In genomic region chr11:70229260-70230010, GRCm38 (mm10) we compare ENCODE assay signal across 8 mouse cellular contexts. TPM values are rescaled to one million over a fixed set of nuclear protein-coding genes. Genes with fewer than 3 reads are reported as not detected.
DNase-seq lines count a peak whose midpoint lies in the region; ATAC-seq and TF ChIP-seq lines count a peak whose summit lies in the region.

TSS of gene Bcl6b (minus strand) at chr11:70229798.

- no peaks in the 10 kb centered on the region for H3K79me2 ChIP-seq in heart, adult 2 months (replicated peaks; ENCODE audit: control insufficient read depth, insufficient read depth, low read length)

- TF ChIP-seq POLR2A in kidney, adult 2 months (IDR thresholded peaks at IDR 0.05; ENCODE audit: low read depth, low read length): no peak
- peak; percentile 83 for TF ChIP-seq POLR2A in heart, adult 2 months (IDR thresholded peaks at IDR 0.05; ENCODE audit: insufficient read depth, low read depth, low read length)

- peak within 1 kb of the TSS; percentile 62 for H3K9ac ChIP-seq in heart, adult 2 months (ENCODE audit: low read depth, low read length)
- H3K9ac ChIP-seq in kidney, embryonic 16.5 days (replicated peaks; ENCODE audit: low read length): peak within 1 kb of the TSS; percentile 69
- H3K9ac ChIP-seq in midbrain, embryonic 14.5 days (replicated peaks; ENCODE audit: low read length): no peak within 1 kb of the TSS; the same call in 1 of the 2 replicates

- TF ChIP-seq CTCF in kidney, adult 2 months (conservative IDR thresholded peaks at IDR 0.05; ENCODE audit: insufficient read depth, insufficient read length, low read depth, low read length): no peak
- TF ChIP-seq CTCF in heart, adult 2 months (IDR thresholded peaks at IDR 0.05): no peak

- H3K9me3 ChIP-seq in kidney, embryonic 16.5 days (ENCODE audit: low read length): no peaks in the 10 kb centered on the region
- H3K9me3 ChIP-seq in midbrain, embryonic 14.5 days (ENCODE audit: control insufficient read depth, low read length): no peaks in the 10 kb centered on the region

- H3K27ac ChIP-seq in kidney, adult 2 months (ENCODE audit: insufficient read depth, low read depth, low read length): peak within 1 kb of the TSS; percentile 81
- peak within 1 kb of the TSS; percentile 94 for H3K27ac ChIP-seq in heart, adult 2 months
- peak within 1 kb of the TSS; percentile 82 for H3K27ac ChIP-seq in kidney, embryonic 16.5 days (ENCODE audit: low read length)
- H3K27ac ChIP-seq in midbrain, embryonic 14.5 days (replicated peaks; ENCODE audit: low read depth, low read length): no peak within 1 kb of the TSS

- intact Hi-C loops in heart, adult 2 months (cut with DNase I): loop anchor here (1.0 kb wide), 1 partner anchor 8 kb away; the partner anchor contains the start of gene Slc16a13
- intact Hi-C loops in left cerebral cortex, postnatal 36 days (cut with DNase I): no loop called here

- 2% methylated on average over 39 of the region's 39 CpGs for WGBS in kidney, adult 2 months
- WGBS in heart, adult 2 months: 1% methylated on average over 39 of the region's 39 CpGs
- under 1% methylated on average over 39 of the region's 39 CpGs for WGBS in kidney, embryonic 16.5 days
- 2% methylated on average over 39 of the region's 39 CpGs for WGBS in midbrain, embryonic 14.5 days

- no peak for DNase-seq in kidney, adult 2 months
- no peak for DNase-seq in kidney, adult 18-20 months
- DNase-seq in adrenal gland, postnatal 14 days: peak; percentile 55
- peak; percentile 64 to 65 for DNase-seq in heart, adult 2 months
- DNase-seq in midbrain, embryonic 14.5 days: peak; percentile 38
- no peak for DNase-seq in layer of hippocampus, adult 18-20 months (ENCODE audit: low spot score in 2 of 2)
- DNase-seq in left cerebral cortex, postnatal 36 days (ENCODE audit: low spot score in 2 of 2): no peak

- peak within 1 kb of the TSS; percentile 56 for H3K4me2 ChIP-seq in kidney, embryonic 16.5 days (replicated peaks; ENCODE audit: low read depth, low read length)
- H3K4me2 ChIP-seq in midbrain, embryonic 14.5 days (ENCODE audit: low read length): peak within 1 kb of the TSS; percentile 49

- peak; percentile 11; the same call in 1 of the 2 replicates for ATAC-seq in kidney, embryonic 16.5 days (ENCODE audit: low FRiP score, low TSS enrichment)
- no peak for ATAC-seq in midbrain, embryonic 14.5 days (ENCODE audit: low FRiP score, low TSS enrichment)

- H3K36me3 ChIP-seq in kidney, adult 2 months (ENCODE audit: control insufficient read depth, insufficient read depth, low read length): no peaks in the 10 kb centered on the region
- H3K36me3 ChIP-seq in heart, adult 2 months (ENCODE audit: control insufficient read depth, insufficient read depth, low read length): peaks cover under 1% of the 10 kb centered on the region
- H3K36me3 ChIP-seq in kidney, embryonic 16.5 days (ENCODE audit: insufficient read depth, low read length): no peaks in the 10 kb centered on the region; the same call in 1 of the 2 replicates
- H3K36me3 ChIP-seq in midbrain, embryonic 14.5 days (ENCODE audit: control insufficient read depth, insufficient read depth, low read length): peaks cover under 1% of the 10 kb centered on the region

- H3K4me3 ChIP-seq in kidney, adult 2 months (ENCODE audit: insufficient read depth, low read depth, low read length): peak within 1 kb of the TSS; percentile 49
- peak within 1 kb of the TSS; percentile 57 for H3K4me3 ChIP-seq in heart, adult 2 months
- H3K4me3 ChIP-seq in kidney, embryonic 16.5 days (ENCODE audit: low read length): peak within 1 kb of the TSS; percentile 48
- peak within 1 kb of the TSS; percentile 24 for H3K4me3 ChIP-seq in midbrain, embryonic 14.5 days (replicated peaks; ENCODE audit: low read depth, low read length)

- 0 out of 2 replicates have a peak, but pooled peaks have one; percentile 15 for TF ChIP-seq EP300 in heart, adult 2 months (IDR thresholded peaks at IDR 0.05; ENCODE audit: insufficient read depth, low read depth, low read length)

- no peaks in the 10 kb centered on the region for H3K27me3 ChIP-seq in kidney, adult 2 months (replicated peaks; ENCODE audit: control insufficient read depth, insufficient read depth, low read length)
- no peaks in the 10 kb centered on the region for H3K27me3 ChIP-seq in heart, adult 2 months (ENCODE audit: control insufficient read depth, insufficient read depth, low read length)
- peaks cover 49% of the 10 kb centered on the region for H3K27me3 ChIP-seq in kidney, embryonic 16.5 days (ENCODE audit: insufficient read depth, low read length)
- peaks cover 56% of the 10 kb centered on the region for H3K27me3 ChIP-seq in midbrain, embryonic 14.5 days (ENCODE audit: control insufficient read depth, insufficient read depth, low read length)

- peaks cover 8% of the 10 kb centered on the region for H3K4me1 ChIP-seq in kidney, adult 2 months (ENCODE audit: control insufficient read depth, insufficient read depth, low read length)
- H3K4me1 ChIP-seq in heart, adult 2 months (ENCODE audit: control insufficient read depth, insufficient read depth, low read length): peaks cover 6% of the 10 kb centered on the region; the same call in 1 of the 2 replicates
- H3K4me1 ChIP-seq in kidney, embryonic 16.5 days (ENCODE audit: insufficient read depth, low read length): peaks cover 38% of the 10 kb centered on the region
- H3K4me1 ChIP-seq in midbrain, embryonic 14.5 days (ENCODE audit: control insufficient read depth, insufficient read depth, low read length): peaks cover 10% of the 10 kb centered on the region; the same call in 1 of the 2 replicates

RNA-seq across cellular contexts. Expression of gene Bcl6b, which starts in this region (rescaled TPM):
- polyA plus RNA-seq in kidney, adult 2 months (2012; rRNA removed): 7.9 and 8.8 TPM in 2 replicates
- total RNA-seq in adrenal gland, postnatal 14 days (2021): 27.0 and 28.1 TPM in 2 replicates
- total RNA-seq in heart, adult 2 months (2021): 10 to 100 TPM in 1 of 2 experiments, 1 to 10 TPM in 1; 9.1 to 13.7 TPM
- polyA plus RNA-seq in heart, adult 2 months (2012; rRNA removed): 18.9 and 21.0 TPM in 2 replicates
- 27.4 and 31.3 TPM in 2 replicates for polyA plus RNA-seq in kidney, embryonic 16.5 days (2015; fragmentation: Nextera tagmentation; extraction: Ambion mirVana)
- 2.5 and 4.4 TPM in 2 replicates for polyA plus RNA-seq in midbrain, embryonic 14.5 days (2014; fragmentation: Nextera tagmentation; extraction: Ambion mirVana)
- total RNA-seq in layer of hippocampus, adult 18-20 months (2021): 1 to 10 TPM in 1 of 2 experiments, under 1 TPM in 1; 0.92 to 1.1 TPM
- 1 to 10 TPM; 1.7 to 1.8 TPM for total RNA-seq in left cerebral cortex, postnatal 36 days (2021)

Comparison
In these comparisons a context has a peak if more than half of its experiments do, and no peak if none do; other contexts are left out.
1. DNase-seq: peak in adrenal gland, postnatal 14 days (single experiment), heart, adult 2 months (2 of 2) and midbrain, embryonic 14.5 days (single experiment); none in kidney, adult 2 months (single experiment), kidney, adult 18-20 months (single experiment), layer of hippocampus, adult 18-20 months (0 of 2) and left cerebral cortex, postnatal 36 days (0 of 2).
2. Peak in every context shown above with its lines, with median percentiles within 50 percentile points of each other: H3K4me3 ChIP-seq.